Mouse (Mus musculus) cortical plate, adult 2 months (tissue): ENCODE measurements around the gene Prpf4.

Experiments used
- CTCF ChIP-seq: fragments of 200-500 bp; IDR thresholded peaks from 2 replicates; pipeline ENCODE4 v1.5.1; 2011; ENCODE audit warnings: mild to moderate bottlenecking, control low read depth, low read length; ENCODE audit not compliant: insufficient read depth; ENCODE audit errors: extremely low read depth
- POLR2A ChIP-seq: fragments of 200-500 bp; IDR thresholded peaks from 2 replicates; pipeline ENCODE4 v1.6.1; 2011; ENCODE audit warnings: mild to moderate bottlenecking, low read length, control low read depth; ENCODE audit not compliant: insufficient read depth; ENCODE audit errors: extremely low read depth

DNA sequence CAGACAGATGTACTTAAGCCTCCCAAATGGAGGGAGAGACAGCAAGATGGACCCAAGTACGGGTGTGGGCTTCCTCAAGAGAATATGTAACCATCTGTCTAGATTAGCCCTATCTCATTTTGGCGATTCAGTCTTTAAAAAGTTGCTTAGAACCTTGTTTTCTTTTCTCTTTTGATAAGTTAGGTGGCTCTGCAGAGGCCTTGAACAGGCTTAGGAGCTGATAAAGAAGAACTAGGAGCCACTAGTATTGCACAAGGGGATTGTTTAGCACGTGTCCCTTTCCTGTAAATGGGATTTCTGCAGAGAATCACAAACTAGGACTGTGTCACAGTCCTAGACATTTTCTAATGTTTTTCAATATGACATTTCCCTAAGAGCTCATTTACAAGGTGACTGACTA lies 39.5 kb upstream of the Prpf4 start:
- TF ChIP-seq CTCF (no peak), POLR2A (no peak)
